Mouse (Mus musculus) hindbrain, embryonic 16.5 days (tissue): ENCODE results near the gene Col2a1. TPM values are rescaled to one million over a fixed set of nuclear protein-coding genes. Genes with fewer than 3 reads are reported as not detected.
A peak's percentile ranks its signal among the peaks of the same experiment; 100 is the strongest.

Source experiments
- ATAC-seq: fragments of 200-750 bp; cut with Nextera tagmentation; 2 replicates; pipeline ENCODE4 v1.8.0; 2017; ENCODE audit warnings: moderate TSS enrichment, moderate library complexity
- H3K27ac ChIP-seq: fragments of 300-500 bp; sonication (generic); 2 replicates; pipeline ENCODE4 v1.5.1; 2014; ENCODE audit warnings: low read depth, mild to moderate bottlenecking, control low read depth, low read length, moderate library complexity
- H3K27me3 ChIP-seq: fragments of 300-500 bp; sonication (generic); replicated peaks from 2 replicates; pipeline ENCODE4 v1.6.1; 2014; ENCODE audit warnings: low read length; ENCODE audit not compliant: control insufficient read depth, insufficient read depth
- H3K36me3 ChIP-seq: fragments of 300-500 bp; sonication (generic); 2 replicates; pipeline ENCODE4 v1.6.1; 2014; ENCODE audit warnings: mild to moderate bottlenecking, low read length, moderate library complexity, mixed read lengths; ENCODE audit not compliant: control insufficient read depth, insufficient read depth
- H3K4me1 ChIP-seq: fragments of 300-500 bp; sonication (generic); 2 replicates; pipeline ENCODE4 v1.6.1; 2014; ENCODE audit warnings: low read depth, low read length; ENCODE audit not compliant: control insufficient read depth, insufficient read depth
- H3K4me2 ChIP-seq: fragments of 300-500 bp; sonication (generic); 2 replicates; pipeline ENCODE4 v1.6.1; 2014; ENCODE audit warnings: mild to moderate bottlenecking, low read length, control low read depth, moderate library complexity
- H3K4me3 ChIP-seq: fragments of 300-500 bp; sonication (generic); 2 replicates; pipeline ENCODE4 v1.5.1; 2014; ENCODE audit warnings: mild to moderate bottlenecking, low read length, control low read depth, moderate library complexity
- H3K9ac ChIP-seq: fragments of 300-500 bp; sonication (generic); 2 replicates; pipeline ENCODE4 v1.6.1; 2014; ENCODE audit warnings: low read depth, mild to moderate bottlenecking, control low read depth, low read length, moderate library complexity
- H3K9me3 ChIP-seq: fragments of 300-500 bp; sonication (generic); 2 replicates; pipeline ENCODE4 v1.6.1; 2014; ENCODE audit warnings: mild to moderate bottlenecking, low read length, moderate library complexity; ENCODE audit not compliant: control insufficient read depth
- WGBS: fragments of 180-500 bp; shearing (Covaris S2); extraction: QIAGEN DNeasy Blood & Tissue Kit; methylation state at CpG from one replicate; pipeline ENCODE4 v1.1.7; 2014; 5-methylcytosine and 5-hydroxymethylcytosine counted together
- polyA plus RNA-seq: library from polyadenylated mRNA; unstranded; fragments of >200 nt; fragmentation: Nextera tagmentation; extraction: Ambion mirVana; gene quantifications from 2 replicates; pipeline ENCODE4 v1.2.1, GENCODE M21; 2015

The Col2a1 gene
- polyA plus RNA-seq, 1 experiment from 2014 or later, result 11.9 TPM

GRCm38 (mm10) chr15:97973248-97974005, 31.1 kb downstream of the Col2a1 start:
- H3K9ac ChIP-seq, result no peak overlapping the region
- no peaks in the 10 kb centered on the region for H3K36me3 ChIP-seq
- no peak overlapping the region for H3K27ac ChIP-seq
- H3K9me3 ChIP-seq, result no peaks in the 10 kb centered on the region
- no peaks in the 10 kb centered on the region for H3K4me1 ChIP-seq
- ATAC-seq, result no peak
- no peak overlapping the region for H3K4me3 ChIP-seq
- 39% methylated on average over 11 of the region's 11 CpGs for WGBS
- no peak overlapping the region for H3K4me2 ChIP-seq
- no peaks in the 10 kb centered on the region for H3K27me3 ChIP-seq

DNA sequence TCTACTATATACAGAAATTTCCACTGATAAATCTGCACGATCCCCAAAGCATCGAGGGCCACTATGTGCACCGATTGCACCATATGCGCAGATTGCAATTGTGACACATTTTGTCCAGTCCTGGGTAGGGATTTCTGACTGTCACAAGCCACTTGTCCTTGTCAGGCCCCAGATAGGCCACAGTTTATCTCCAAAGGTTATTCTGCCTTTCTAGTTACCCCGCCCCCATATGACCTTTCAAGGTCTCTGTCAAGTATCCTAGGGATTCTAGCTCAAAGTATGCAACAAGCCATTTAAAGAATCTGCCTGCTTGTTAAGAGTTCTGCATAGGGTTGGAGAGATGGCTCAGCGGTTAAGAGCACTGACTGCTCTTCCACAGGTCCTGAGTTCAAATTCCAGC, 31.9 kb downstream of the Col2a1 start:
- no peak overlapping the region for H3K27ac ChIP-seq
- H3K36me3 ChIP-seq, result no peaks in the 10 kb centered on the region
- no peak for ATAC-seq
- no peak overlapping the region for H3K4me3 ChIP-seq
- no peaks in the 10 kb centered on the region for H3K4me1 ChIP-seq
- H3K9me3 ChIP-seq, result no peaks in the 10 kb centered on the region
- no peaks in the 10 kb centered on the region for H3K27me3 ChIP-seq
- WGBS, result 89% methylated on average over 6 of the region's 6 CpGs
- no peak overlapping the region for H3K4me2 ChIP-seq
- H3K9ac ChIP-seq, result no peak overlapping the region

GRCm38 (mm10) chr15:97970299-97970698, 34.2 kb downstream of the Col2a1 start:
- Histone ChIP-seq H3K36me3 (no peaks in the 10 kb centered on the region), H3K4me3 (no peak overlapping the region), H3K4me2 (no peak overlapping the region), H3K9ac (no peak overlapping the region), H3K9me3 (no peaks in the 10 kb centered on the region), H3K27me3 (no peaks in the 10 kb centered on the region), H3K4me1 (peaks cover under 1% of the 10 kb centered on the region; the same call in 1 of the 2 replicates), H3K27ac (no peak overlapping the region)
- no peak for ATAC-seq
- WGBS, result 49% methylated on average over 6 of the region's 6 CpGs

- no peaks in the 10 kb centered on the region for H3K9me3 ChIP-seq
- no peaks in the 10 kb centered on the region for H3K36me3 ChIP-seq
- H3K27me3 ChIP-seq, result no peaks in the 10 kb centered on the region
- H3K4me2 ChIP-seq, result peak overlapping the region; percentile 87
- H3K9ac ChIP-seq, result peak overlapping the region; percentile 86; the same call in 1 of the 2 replicates
- no peak overlapping the region for H3K27ac ChIP-seq
- ATAC-seq, result peak; percentile 31; the same call in 1 of the 2 replicates
- WGBS, result 62% methylated on average over 17 of the region's 17 CpGs
- H3K4me1 ChIP-seq, result peaks cover 6% of the 10 kb centered on the region; the same call in 1 of the 2 replicates
- H3K4me3 ChIP-seq, result peak overlapping the region; percentile 76
These were observed 39.0 kb downstream of the Col2a1 start for GRCm38 (mm10) chr15:97965311-97966045.

- ATAC-seq, result peak; percentile 53
- Histone ChIP-seq H3K27me3 (no peaks in the 10 kb centered on the region), H3K9me3 (no peaks in the 10 kb centered on the region), H3K4me1 (peaks cover 6% of the 10 kb centered on the region; the same call in 1 of the 2 replicates), H3K9ac (peak overlapping the region; percentile 86), H3K27ac (peak overlapping the region; percentile 87), H3K4me3 (peak overlapping the region; percentile 76), H3K4me2 (peak overlapping the region; percentile 87), H3K36me3 (no peaks in the 10 kb centered on the region)
- 11% methylated on average over 7 of the region's 7 CpGs for WGBS
These were observed 39.7 kb downstream of the Col2a1 start for GRCm38 (mm10) chr15:97964836-97965187.

DNA sequence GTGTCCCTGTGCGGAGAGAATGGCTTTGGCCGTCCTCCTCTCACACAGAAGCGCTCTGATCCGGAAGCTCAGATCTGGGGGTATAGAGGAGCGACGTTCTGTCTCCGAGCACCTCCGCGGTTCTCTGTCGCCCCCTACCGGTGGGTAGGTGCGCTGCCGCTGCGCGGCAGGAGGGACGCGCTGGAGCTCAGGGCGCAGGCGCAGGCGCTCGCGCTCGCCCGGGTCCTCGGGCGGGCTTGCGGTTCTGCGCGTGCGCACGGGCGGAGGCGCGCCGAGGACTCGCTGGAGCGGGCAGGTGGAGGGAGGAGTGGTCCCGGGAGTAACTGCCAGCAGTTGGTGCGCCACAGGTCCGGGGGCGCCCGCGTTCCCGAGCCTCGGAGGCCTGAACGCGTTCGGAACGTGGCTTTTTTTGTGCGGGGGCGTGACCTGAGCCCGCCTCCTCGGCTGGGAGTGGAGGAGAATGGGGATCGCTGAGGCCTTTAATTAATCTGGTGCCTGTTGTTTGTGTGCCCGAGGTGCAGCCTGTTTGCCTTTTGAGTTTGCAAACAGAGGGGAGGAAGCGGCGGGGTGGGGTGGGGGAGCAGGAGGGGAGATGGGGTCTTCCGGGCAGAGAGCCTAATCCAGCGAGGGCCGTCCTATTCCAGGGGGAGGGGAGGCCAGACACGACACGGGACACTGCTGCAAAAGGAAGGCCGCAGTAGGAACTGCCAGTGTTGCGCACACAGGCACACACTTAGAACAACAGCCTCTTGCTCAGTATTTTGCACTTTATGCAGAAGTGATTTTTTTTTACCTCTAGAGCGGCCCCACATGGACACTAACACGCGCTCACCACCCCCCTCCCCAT, 40.3 kb downstream of the Col2a1 start, which contains the start of gene Tmem106c:
TSS of gene Tmem106c (plus strand) at position 212 of the 847 bp plus-strand sequence.
- Histone ChIP-seq H3K4me2 (peak within 1 kb of the TSS; percentile 87), H3K4me1 (peaks cover 6% of the 10 kb centered on the region; the same call in 1 of the 2 replicates), H3K27ac (peak within 1 kb of the TSS; percentile 87), H3K27me3 (no peaks in the 10 kb centered on the region), H3K9ac (peak within 1 kb of the TSS; percentile 86), H3K36me3 (no peaks in the 10 kb centered on the region), H3K4me3 (peak within 1 kb of the TSS; percentile 76), H3K9me3 (no peaks in the 10 kb centered on the region)
- WGBS, result under 1% methylated on average over 67 of the region's 67 CpGs
- ATAC-seq, result peak; percentile 93

DNA sequence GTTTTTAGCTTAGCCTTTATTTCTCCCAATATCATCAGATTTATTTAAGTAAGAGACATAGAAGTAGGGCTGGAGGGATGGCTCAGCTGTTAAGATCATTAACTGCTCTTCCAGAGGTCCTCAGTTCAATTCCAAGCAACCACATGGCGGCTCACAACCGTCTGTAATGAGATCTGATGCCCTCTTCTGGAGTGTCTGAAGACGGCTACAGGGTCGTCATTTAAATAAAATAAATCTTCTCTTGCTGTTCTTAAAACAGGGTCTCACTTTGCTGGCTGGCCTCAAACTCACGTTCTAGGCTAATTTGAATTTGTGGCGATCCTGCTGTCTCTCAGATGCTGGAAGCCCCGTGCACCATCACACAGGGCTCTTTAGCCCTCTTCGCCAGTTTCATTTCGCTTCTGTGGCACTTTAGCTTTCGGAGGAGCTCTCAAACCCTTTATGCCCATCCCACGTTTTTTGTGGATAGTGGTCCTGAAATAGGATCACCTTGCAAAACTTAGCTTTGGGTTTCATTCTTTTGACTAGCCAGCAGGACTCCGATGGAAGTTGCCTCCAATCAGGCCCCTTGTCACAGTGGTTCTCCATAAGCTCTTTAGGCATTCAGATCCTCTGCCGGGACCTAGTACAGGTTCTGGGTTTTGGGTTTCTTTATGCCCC, 41.0 kb downstream of the Col2a1 start:
- Histone ChIP-seq H3K27ac (no peak overlapping the region), H3K4me2 (peak overlapping the region; percentile 87), H3K4me3 (peak overlapping the region; percentile 76), H3K9me3 (no peaks in the 10 kb centered on the region), H3K9ac (peak overlapping the region; percentile 39), H3K36me3 (no peaks in the 10 kb centered on the region), H3K4me1 (peaks cover 6% of the 10 kb centered on the region; the same call in 1 of the 2 replicates), H3K27me3 (no peaks in the 10 kb centered on the region)
- 10% methylated on average over 13 of the region's 13 CpGs for WGBS
- ATAC-seq, result no peak

DNA sequence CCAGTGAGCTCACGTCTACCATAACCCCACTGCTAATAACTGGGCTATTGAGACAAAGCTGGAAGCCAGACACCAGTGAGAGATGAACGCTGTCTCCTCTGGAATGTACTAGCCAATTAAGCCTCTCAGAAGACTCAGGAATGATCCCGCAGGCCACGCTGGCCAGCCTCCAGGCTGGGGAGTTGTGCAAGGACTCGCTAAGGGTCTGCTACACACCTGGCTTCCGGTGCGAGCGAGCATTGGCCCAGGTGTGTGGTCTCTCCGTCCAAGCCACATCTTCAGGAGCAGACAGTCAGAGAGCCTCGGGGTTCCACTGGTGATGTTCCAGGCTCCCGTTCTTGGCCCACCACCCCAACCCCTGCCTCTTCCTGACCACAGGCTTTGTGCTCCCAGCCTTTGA, 48.1 kb downstream of the Col2a1 start:
- Histone ChIP-seq H3K4me1 (peaks cover 3% of the 10 kb centered on the region; the same call in 1 of the 2 replicates), H3K4me2 (no peak overlapping the region), H3K9ac (no peak overlapping the region), H3K27me3 (no peaks in the 10 kb centered on the region; the same call in 1 of the 2 replicates), H3K27ac (no peak overlapping the region), H3K9me3 (no peaks in the 10 kb centered on the region), H3K36me3 (no peaks in the 10 kb centered on the region), H3K4me3 (no peak overlapping the region)
- 74% methylated on average over 10 of the region's 11 CpGs for WGBS
- ATAC-seq, result no peak
